8 mouse cellular contexts compared by ENCODE assay signal in the genomic region with DNA sequence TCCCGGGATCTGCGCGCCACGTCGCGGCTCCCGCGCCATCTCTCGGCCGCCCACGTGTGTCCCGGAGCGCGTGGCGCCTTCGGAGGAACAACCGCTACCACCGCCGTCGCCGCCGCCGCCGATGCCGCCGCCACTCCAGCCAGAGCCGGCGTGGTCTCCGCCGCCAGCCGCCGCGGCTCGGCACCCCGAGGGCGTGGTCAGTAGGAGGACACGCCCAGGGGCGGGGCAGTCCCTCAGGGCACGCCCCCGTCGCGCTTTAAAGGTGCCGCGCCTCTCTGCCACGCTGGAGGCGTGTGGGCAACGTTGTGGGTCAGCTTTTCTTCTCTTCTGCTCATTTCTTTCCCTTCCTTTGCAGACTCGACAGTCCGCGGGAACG. TPM values are rescaled to one million over a fixed set of nuclear protein-coding genes. Genes with fewer than 3 reads are reported as not detected.
DNase-seq lines count a peak whose midpoint lies in the region; ATAC-seq lines count a peak whose summit lies in the region.

A gene (minus strand): TSS at position 152 of the 376 bp plus-strand sequence.

- H3K9me3 ChIP-seq in intestine, embryonic 14.5 days (ENCODE audit: control insufficient read depth, low read length): no peaks in the 10 kb centered on the region
- peaks cover 20% of the 10 kb centered on the region for H3K9me3 ChIP-seq in megakaryocyte, embryonic 14.5 days

- peak within 1 kb of the TSS; percentile 39; the same call in 1 of the 2 replicates for H3K9ac ChIP-seq in intestine, embryonic 14.5 days (ENCODE audit: low read length)

- peaks cover 28% of the 10 kb centered on the region for H3K27me3 ChIP-seq in intestine, embryonic 14.5 days (replicated peaks; ENCODE audit: control insufficient read depth, insufficient read depth, low read length)
- peaks cover 47% of the 10 kb centered on the region for H3K27me3 ChIP-seq in megakaryocyte, embryonic 14.5 days (replicated peaks)

- H3K36me3 ChIP-seq in intestine, embryonic 14.5 days (ENCODE audit: control insufficient read depth, insufficient read depth, low read length): peaks cover 12% of the 10 kb centered on the region
- H3K36me3 ChIP-seq in megakaryocyte, embryonic 14.5 days (replicated peaks; ENCODE audit: low read length): peaks cover 21% of the 10 kb centered on the region

- peak; percentile 87 for ATAC-seq in intestine, embryonic 14.5 days (replicated peaks; ENCODE audit: low FRiP score, low TSS enrichment, low read depth)

- intact Hi-C loops in gastrocnemius, postnatal 36 days (cut with DNase I): no loop called here

- under 1% methylated on average over 49 of the region's 51 CpGs for WGBS in intestine, embryonic 14.5 days

- H3K4me2 ChIP-seq in intestine, embryonic 14.5 days (ENCODE audit: low read length): peak within 1 kb of the TSS; percentile 99

- H3K27ac ChIP-seq in intestine, embryonic 14.5 days (ENCODE audit: low read depth): no peak within 1 kb of the TSS

- H3K4me1 ChIP-seq in intestine, embryonic 14.5 days (replicated peaks; ENCODE audit: control insufficient read depth, insufficient read depth, low read length): peaks cover 2% of the 10 kb centered on the region; the same call in 1 of the 2 replicates
- H3K4me1 ChIP-seq in megakaryocyte, embryonic 14.5 days: peaks cover 19% of the 10 kb centered on the region

- H3K4me3 ChIP-seq in intestine, embryonic 14.5 days (ENCODE audit: low read depth, low read length): peak within 1 kb of the TSS; percentile 47
- H3K4me3 ChIP-seq in megakaryocyte, embryonic 14.5 days (replicated peaks): peak within 1 kb of the TSS; percentile 92

- peak; percentile 89 to 91 for DNase-seq in adrenal gland, adult 18-20 months (ENCODE audit: low spot score in 2 of 2)
- DNase-seq in embryo, embryonic 11.5 days (ENCODE audit: low read depth, low spot score): peak; percentile 73
- peak; percentile 71 to 82 for DNase-seq in gastrocnemius, postnatal 36 days
- DNase-seq in intestine, embryonic 14.5 days (ENCODE audit: low spot score): peak; percentile 93
- peak; percentile 32 to 81 for DNase-seq in left cerebral cortex, adult 9 months (ENCODE audit: low spot score in 2 of 2)
- DNase-seq in right cerebral cortex, adult 2 months (ENCODE audit: low spot score in 2 of 2): peak; percentile 76 to 83
- DNase-seq in urinary bladder, postnatal 10 days (ENCODE audit: low spot score): peak; percentile 37

RNA-seq across cellular contexts. Expression of the gene that starts here (rescaled TPM):
- total RNA-seq in adrenal gland, adult 18-20 months (2021): 10 to 100 TPM in 1 of 2 experiments, 1 to 10 TPM in 1; 3.0 to 10.5 TPM
- 10 to 100 TPM; 19.1 to 27.1 TPM for total RNA-seq in gastrocnemius, postnatal 36 days (2021)
- polyA plus RNA-seq in intestine, embryonic 14.5 days (2014; fragmentation: Nextera tagmentation; extraction: Ambion mirVana): 0.65 and 1.2 TPM in 2 replicates
- polyA plus RNA-seq in megakaryocyte, embryonic 14.5 days (2012; ENCODE audit: insufficient read depth, low replicate concordance): 0.40 and 1.7 TPM in 2 replicates

Comparison
In these comparisons a context has a peak if more than half of its experiments do, and no peak if none do; other contexts are left out.
1. DNase-seq: peak in every context shown above with its lines; median percentile 93 in intestine, embryonic 14.5 days; 90 in adrenal gland, adult 18-20 months; 80 in right cerebral cortex, adult 2 months; 76 in gastrocnemius, postnatal 36 days; 73 in embryo, embryonic 11.5 days; 56 in left cerebral cortex, adult 9 months; 37 in urinary bladder, postnatal 10 days.